Mouse (Mus musculus) MEL (cell line): Measurements from ENCODE around the gene Tyro3.

Experiments
- CTCF ChIP-seq, 3 experiments: IDR thresholded peaks in 2 of 3; conservative IDR thresholded peaks in 1 of 3; 2 replicates each; pipeline ENCODE4 v1.5.1; 2011 to 2012; ENCODE audit warnings: low read length in 3 of 3, low read depth in 2 of 3, mild to moderate bottlenecking in 2 of 3, improper control_type of control experiment in 1 of 3, inconsistent platforms in 1 of 3, mixed read lengths in 1 of 3, moderate library complexity in 1 of 3; ENCODE audit not compliant: control insufficient read depth in 1 of 3, insufficient read depth in 1 of 3, poor library complexity in 1 of 3, severe bottlenecking in 1 of 3
- ELF1 ChIP-seq: IDR thresholded peaks from 2 replicates; pipeline ENCODE4 v1.6.1; 2014; ENCODE audit warnings: low read depth, mild to moderate bottlenecking, inconsistent platforms, low read length, improper control_type of control experiment, moderate library complexity
- EP300 ChIP-seq, 2 experiments: IDR thresholded peaks; 2 replicates each; pipeline ENCODE4 v1.6.1; 2011; ENCODE audit warnings: improper control_type of control experiment in 2 of 2, low read length in 2 of 2, low read depth in 1 of 2, mild to moderate bottlenecking in 1 of 2
- MAX ChIP-seq: IDR thresholded peaks from 2 replicates; pipeline ENCODE4 v1.6.1; 2011; ENCODE audit warnings: low read length, improper control_type of control experiment
- MXI1 ChIP-seq: IDR thresholded peaks from 2 replicates; pipeline ENCODE4 v1.6.1; 2011; ENCODE audit warnings: mild to moderate bottlenecking, low read depth, low read length, improper control_type of control experiment
- POLR2A ChIP-seq, 2 experiments: IDR thresholded peaks; 2 replicates each; pipeline ENCODE4 v1.6.1; 2011 to 2012; ENCODE audit warnings: low read length in 2 of 2, mild to moderate bottlenecking in 2 of 2, control low read depth in 1 of 2, improper control_type of control experiment in 1 of 2, low read depth in 1 of 2, moderate library complexity in 1 of 2; ENCODE audit not compliant: control insufficient read depth in 1 of 2, insufficient read depth in 1 of 2, poor library complexity in 1 of 2

GRCm38 (mm10) chr2:119803618-119804274 lies 6.2 kb downstream of the Tyro3 start:
- no peak for TF ChIP-seq POLR2A (IDR thresholded peaks at IDR 0.05; ENCODE audit: control insufficient read depth in 1 of 2, insufficient read depth in 1 of 2, low read depth in 1 of 2, low read length in 2 of 2, poor library complexity in 1 of 2)
- no peak for TF ChIP-seq CTCF (IDR thresholded peaks at IDR 0.05 in 2 of 3, conservative IDR thresholded peaks at IDR 0.05 in 1 of 3; ENCODE audit: control insufficient read depth in 1 of 3, insufficient read depth in 1 of 3, low read depth in 2 of 3, low read length in 3 of 3, poor library complexity in 1 of 3, severe bottlenecking in 1 of 3)
- no peak for TF ChIP-seq EP300 (IDR thresholded peaks at IDR 0.05; ENCODE audit: low read depth in 1 of 2, low read length in 2 of 2)
- no peak for TF ChIP-seq MXI1
- no peak for TF ChIP-seq ELF1
- TF ChIP-seq MAX, result no peak
